Mouse (Mus musculus) granulocyte monocyte progenitor cell, adult 5-6 weeks (primary cell): ENCODE measurements around the gene Odaph. TPM values are rescaled to one million over a fixed set of nuclear protein-coding genes. Genes with fewer than 3 reads are reported as not detected.
"Not testable (repeated sequence)": the region's sequence is repeated elsewhere in the genome, so short reads cannot be mapped to it uniquely, and the experiment has no call there.

Source experiments
- ATAC-seq: replicated peaks from 2 replicates; pipeline ENCODE4 v1.8.0; 2016; ENCODE audit warnings: mild to moderate bottlenecking, moderate TSS enrichment, inconsistent platforms; ENCODE audit not compliant: poor library complexity, severe bottlenecking
- total RNA-seq, 2 experiments: library from RNA; stranded (forward) in 1 of 2; stranded (reverse) in 1 of 2; fragments of 200-712, 200-1000 nt in 1 of 2; fragments of >200 nt in 1 of 2; fragmentation: Nextera tagmentation in 1 of 2; gene quantifications; 2 replicates each; pipeline ENCODE4 v1.2.3; 2014 to 2017

The Odaph gene
- total RNA-seq (2014; fragmentation: Nextera tagmentation) (not detected in 2 replicates), total RNA-seq (2017) (not detected in 2 replicates)

- no peak for ATAC-seq
Measured at GRCm38 (mm10) chr5:91987236-91987635, at the start of gene Odaph. Gene Odaph (plus strand): TSS chr5:91987475.

GRCm38 (mm10) chr5:91945609-91946008 lies 41.7 kb upstream of the Odaph start:
- not testable (repeated sequence) for ATAC-seq

GRCm38 (mm10) chr5:91947008-91947407 lies 40.3 kb upstream of the Odaph start:
- peak; percentile 53 for ATAC-seq

GRCm38 (mm10) chr5:91949441-91949840 lies 37.8 kb upstream of the Odaph start:
- no peak for ATAC-seq

- no peak for ATAC-seq
Measured at GRCm38 (mm10) chr5:91951404-91951803, 35.9 kb upstream of the Odaph start.

- ATAC-seq: no peak
Measured at GRCm38 (mm10) chr5:91956991-91957760, 30.1 kb upstream of the Odaph start.

GRCm38 (mm10) chr5:91959096-91959495 lies 28.2 kb upstream of the Odaph start:
- ATAC-seq: no peak

GRCm38 (mm10) chr5:91959986-91960385 lies 27.3 kb upstream of the Odaph start:
- no peak for ATAC-seq

GRCm38 (mm10) chr5:91960606-91961254 lies 26.5 kb upstream of the Odaph start:
- peak; percentile 33 for ATAC-seq

- peak; percentile 29 for ATAC-seq
Measured at GRCm38 (mm10) chr5:91961370-91961769, 25.9 kb upstream of the Odaph start.

- peak; percentile 66 for ATAC-seq
Measured at GRCm38 (mm10) chr5:91962259-91962638, 25.0 kb upstream of the Odaph start.

GRCm38 (mm10) chr5:91962639-91963440 lies 24.4 kb upstream of the Odaph start, which contains the start of gene Rchy1:
Gene Rchy1 (minus strand): TSS chr5:91963068.
- ATAC-seq: peak; percentile 73

GRCm38 (mm10) chr5:91972046-91972445 lies 15.2 kb upstream of the Odaph start:
- no peak for ATAC-seq

GRCm38 (mm10) chr5:91974002-91974401 lies 13.3 kb upstream of the Odaph start:
- ATAC-seq: peak; percentile 89

GRCm38 (mm10) chr5:91975758-91976157 lies 11.5 kb upstream of the Odaph start:
- ATAC-seq: no peak

- ATAC-seq: peak; percentile 58
Measured at GRCm38 (mm10) chr5:91976566-91977396, 10.5 kb upstream of the Odaph start.

- ATAC-seq: 0 out of 2 replicates have a peak, but pooled peaks have one; percentile 12
Measured at GRCm38 (mm10) chr5:91977397-91977770, 9.9 kb upstream of the Odaph start.

GRCm38 (mm10) chr5:91981176-91981840 lies 6.0 kb upstream of the Odaph start:
- ATAC-seq: no peak

GRCm38 (mm10) chr5:91983490-91983889 lies 3.8 kb upstream of the Odaph start:
- no peak for ATAC-seq
